Mouse (Mus musculus): ENCODE data around the gene Ggcx.
A peak's percentile ranks its signal among the peaks of the same experiment; 100 is the strongest.
"Not testable (repeated sequence)": the region's sequence is repeated elsewhere in the genome, so short reads cannot be mapped to it uniquely, and the experiment has no call there.

The Ggcx gene

GRCm38 (mm10) chr6:72430989-72431921, 17.1 kb downstream of the Ggcx start:
- DNase-seq, result no peak

DNA sequence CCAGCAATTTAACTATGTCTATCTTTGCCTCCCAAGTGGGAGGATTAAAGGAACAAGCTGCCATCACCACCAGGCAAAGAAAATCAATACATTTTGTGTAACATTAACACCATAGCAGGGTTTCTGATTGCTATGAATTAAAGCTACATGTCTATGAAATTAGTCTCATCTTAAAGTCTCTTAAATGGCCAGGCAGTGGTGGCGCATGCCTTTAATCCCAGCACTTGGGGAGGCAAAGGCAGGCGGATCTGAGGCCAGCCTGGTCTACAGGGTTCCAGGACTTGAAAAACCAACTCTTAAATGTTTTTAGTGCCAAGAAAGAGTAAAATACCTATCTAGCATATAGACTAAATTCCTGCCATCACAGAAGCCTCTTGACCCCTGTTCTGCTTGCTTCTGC, 18.0 kb downstream of the Ggcx start:
- DNase-seq, result no peak

DNA sequence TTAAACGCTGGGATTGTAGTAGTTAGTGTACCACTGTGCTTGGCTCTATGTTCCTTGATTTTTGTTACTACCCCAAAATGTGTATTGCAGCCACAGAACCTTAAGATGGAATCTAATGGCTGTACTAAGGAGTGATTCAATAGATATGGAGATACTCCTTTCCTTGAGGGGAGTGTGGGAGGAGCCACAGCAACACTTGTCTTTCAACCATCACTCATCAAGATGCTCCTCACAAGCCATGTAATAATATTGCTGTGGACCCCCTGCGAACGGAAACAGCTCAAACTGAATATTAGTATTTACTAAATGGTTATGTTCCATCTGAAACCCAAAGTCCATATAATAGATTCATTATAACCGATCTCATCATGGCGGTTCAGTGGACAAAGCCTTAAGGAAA, 24.1 kb downstream of the Ggcx start:
- no peak for DNase-seq

- peak; percentile 89 for DNase-seq
Measured at GRCm38 (mm10) chr6:72438862-72439354, 24.8 kb downstream of the Ggcx start.

GRCm38 (mm10) chr6:72439355-72440185, 25.5 kb downstream of the Ggcx start, which contains the start of gene Mat2a:
TSS of gene Mat2a (minus strand) at chr6:72439558.
- DNase-seq, result peak; percentile 96

DNA sequence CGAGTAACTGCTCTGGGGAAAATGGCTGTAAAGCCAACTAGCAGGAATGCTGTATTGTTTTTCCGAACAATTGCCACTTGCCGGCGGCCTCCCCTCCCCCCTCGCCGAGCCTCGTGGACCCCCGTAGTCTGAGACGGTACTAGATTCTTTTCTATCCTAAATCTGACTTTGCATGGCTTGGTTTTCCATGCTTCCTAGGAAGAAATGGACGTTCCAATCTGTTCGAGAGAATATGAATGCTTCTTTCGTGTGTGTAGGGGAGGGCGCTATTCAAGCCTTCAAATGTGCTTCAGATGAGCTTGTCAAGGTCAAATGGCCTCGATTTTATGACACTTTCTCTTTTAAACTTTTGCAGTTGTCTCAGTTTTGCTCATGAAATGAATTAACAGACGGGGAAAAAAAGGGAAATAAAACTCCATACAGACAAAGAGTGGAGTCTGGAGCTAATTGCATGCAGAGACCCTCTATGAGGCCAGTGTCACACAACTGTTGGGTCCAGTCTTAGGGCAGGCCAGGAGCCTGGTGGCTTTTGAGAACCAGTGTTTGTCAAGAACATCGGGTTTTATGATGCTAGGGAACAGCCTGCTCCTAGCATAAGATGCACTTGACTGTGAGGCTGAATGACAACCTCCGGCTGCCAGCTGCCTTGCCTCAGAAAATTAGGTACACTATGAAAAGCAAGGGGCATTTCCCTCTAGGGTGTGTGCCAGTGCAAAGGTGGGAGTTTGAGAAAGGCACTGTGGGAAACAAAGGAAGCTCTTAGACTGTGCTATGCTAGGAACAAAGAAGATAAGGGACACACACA, 26.3 kb downstream of the Ggcx start:
- DNase-seq, result peak; percentile 28

- DNase-seq, result no peak
Measured at GRCm38 (mm10) chr6:72442921-72443604, 29.0 kb downstream of the Ggcx start.

DNA sequence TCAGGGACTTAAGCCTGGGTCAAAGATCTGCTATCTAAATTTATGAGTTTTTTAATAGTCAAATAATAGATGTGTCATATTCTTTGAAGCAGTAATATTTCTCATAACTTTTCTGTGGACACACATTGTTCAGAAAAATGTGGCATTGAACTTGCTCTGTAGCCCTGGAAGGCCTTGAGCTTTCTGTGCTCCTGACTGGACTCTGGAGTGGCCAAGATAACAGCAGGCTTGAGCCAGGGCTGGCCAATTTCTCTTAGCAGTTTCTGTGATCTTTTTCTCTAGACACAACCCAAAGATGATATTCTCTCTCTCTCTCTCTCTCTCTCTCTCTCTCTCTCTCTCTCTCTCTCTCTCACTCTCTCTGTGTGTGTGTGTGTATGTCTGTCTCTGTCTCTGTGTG, 30.9 kb downstream of the Ggcx start:
- DNase-seq, result no peak

DNA sequence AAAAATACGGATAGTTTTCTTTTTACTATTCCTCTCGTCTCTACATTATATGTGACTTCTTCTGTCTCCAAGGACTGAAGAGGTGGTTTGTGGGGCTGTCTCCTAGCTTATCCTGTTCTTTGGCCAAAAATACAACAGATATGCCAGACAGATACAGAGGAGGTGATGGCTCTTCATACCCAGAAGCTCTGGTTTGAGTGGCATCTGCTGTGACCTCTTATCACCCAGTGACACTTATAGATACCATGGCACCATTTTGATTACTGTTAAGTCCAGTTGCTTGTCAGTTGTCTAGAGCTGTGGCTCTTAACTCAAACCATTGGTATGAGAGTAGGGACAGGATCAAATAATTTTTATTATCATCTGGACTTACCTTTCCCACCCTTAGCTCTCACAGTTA, 33.4 kb downstream of the Ggcx start:
- no peak for DNase-seq

GRCm38 (mm10) chr6:72451778-72452177, 37.7 kb downstream of the Ggcx start:
- not testable (repeated sequence) for DNase-seq

DNA sequence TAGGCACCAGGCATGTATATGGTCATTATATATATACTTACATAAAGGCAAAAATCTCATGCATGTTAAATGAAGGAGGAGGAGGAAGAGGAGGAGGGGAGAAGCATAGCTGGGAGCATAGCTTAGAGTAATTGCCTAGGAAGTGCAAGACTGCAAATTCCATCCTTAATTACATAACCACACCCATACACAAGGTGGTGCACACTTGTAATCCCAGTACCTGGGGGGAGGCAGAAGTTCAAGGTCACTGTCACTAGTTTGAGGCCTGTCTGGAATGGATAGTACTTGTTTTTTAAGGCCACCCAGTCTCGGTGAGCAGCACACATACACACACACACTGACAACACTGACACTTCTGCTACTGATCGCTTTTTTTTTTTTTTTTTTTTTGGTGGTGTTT, 38.2 kb downstream of the Ggcx start:
- DNase-seq, result no peak

DNA sequence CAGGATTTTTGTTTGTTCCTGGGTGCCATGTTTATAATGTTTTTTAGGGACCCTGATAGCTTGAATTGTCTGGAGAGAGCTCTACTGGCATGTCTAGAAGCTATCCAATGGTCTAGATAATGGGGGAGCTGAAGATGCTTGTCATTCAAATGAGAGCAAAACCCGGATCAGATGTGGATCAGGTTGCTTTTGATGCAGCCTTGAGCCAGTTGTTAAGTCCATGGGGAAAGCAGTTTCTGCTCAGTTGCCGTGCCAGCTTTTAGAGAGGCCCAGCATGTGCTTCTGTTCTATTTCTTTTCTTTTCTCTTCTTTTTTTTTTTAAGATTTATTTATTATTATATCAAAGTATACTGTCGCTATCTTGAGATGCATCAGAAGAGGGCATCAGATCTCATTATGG, 39.5 kb downstream of the Ggcx start:
- no peak for DNase-seq

- DNase-seq, result no peak
Measured at GRCm38 (mm10) chr6:72454072-72454746, 40.1 kb downstream of the Ggcx start.

GRCm38 (mm10) chr6:72454833-72455373, 40.8 kb downstream of the Ggcx start:
- no peak for DNase-seq

DNA sequence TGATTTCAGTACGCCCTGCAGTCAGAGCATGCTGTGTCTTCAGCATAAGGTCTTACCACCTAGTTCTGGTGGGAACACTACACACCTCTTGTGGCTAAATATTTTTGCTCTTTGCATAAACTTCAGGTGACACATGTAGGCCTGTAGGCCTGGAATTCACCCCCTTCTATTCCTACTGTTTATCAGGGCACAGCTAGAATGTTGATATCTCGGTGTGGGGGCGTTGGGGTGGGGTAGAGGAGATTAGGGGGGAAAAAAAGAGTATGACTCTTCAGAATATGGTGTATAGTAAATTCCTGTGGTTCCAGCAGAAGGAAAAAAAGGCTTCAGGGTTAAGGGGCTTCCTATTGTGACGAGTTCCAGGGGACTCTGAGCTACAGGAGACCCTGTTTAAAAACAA, 42.5 kb downstream of the Ggcx start:
- DNase-seq, result no peak

- DNase-seq, result no peak
Measured at GRCm38 (mm10) chr6:72458418-72458817, 44.3 kb downstream of the Ggcx start.

DNA sequence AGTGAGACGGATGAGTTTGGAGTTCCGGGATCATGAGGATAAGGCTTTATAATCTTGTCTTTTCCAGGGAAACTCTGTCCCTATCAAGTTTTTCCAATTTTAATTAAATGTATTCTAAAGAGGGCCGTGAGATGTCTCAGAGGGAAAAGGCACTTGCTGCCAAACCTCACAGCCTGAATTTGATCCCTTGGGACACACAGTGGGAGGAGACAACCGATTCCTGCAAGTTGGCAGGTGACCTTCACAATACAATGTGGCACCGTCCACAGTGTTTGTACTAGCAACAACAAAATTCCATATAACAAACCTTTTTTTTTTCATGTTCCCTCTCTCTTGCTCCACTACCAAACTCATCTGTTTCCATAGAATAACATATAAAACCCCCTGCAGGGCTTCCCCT, 44.8 kb downstream of the Ggcx start:
- no peak for DNase-seq

GRCm38 (mm10) chr6:72460036-72460801, 46.1 kb downstream of the Ggcx start:
- no peak for DNase-seq

DNA sequence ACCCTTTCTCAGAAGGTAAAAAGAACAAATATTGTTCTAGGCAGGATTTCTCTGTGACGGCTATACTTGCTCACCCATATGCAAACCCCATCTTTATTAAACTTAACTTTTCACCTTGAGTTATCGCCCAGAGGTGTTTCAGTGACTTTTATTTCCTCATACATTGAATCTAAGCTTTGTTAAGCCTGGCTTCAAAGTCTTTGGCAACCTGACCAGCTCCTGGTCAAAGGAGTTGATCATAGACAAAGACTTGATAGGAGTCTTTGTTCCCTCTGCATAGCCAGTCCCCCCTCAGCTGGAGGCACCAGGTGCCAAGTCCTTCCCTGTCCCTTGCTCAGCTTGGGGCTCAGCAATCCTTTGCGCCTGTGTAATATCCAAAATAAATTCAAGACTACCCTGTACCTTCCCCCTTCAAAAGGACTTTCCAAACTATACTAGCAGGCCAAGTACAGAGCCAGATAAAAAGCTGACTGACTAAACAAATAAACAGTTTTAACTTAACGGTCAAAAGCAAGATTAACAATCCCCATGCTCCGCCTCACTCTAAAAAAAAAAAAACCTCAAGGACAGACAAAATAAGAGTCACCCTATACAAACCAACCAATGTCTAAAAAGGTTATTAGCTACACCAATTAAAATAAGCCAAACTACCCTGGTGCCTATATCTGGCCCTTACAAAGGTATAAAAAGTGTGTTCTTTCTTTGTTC, 48.6 kb downstream of the Ggcx start:
- DNase-seq, result not testable (repeated sequence)
